Mouse (Mus musculus): ENCODE measurements around the gene Disp1. TPM values are rescaled to one million over a fixed set of nuclear protein-coding genes. Genes with fewer than 3 reads are reported as not detected.

Gene Disp1
- polyA plus RNA-seq (2014; fragmentation: Nextera tagmentation; extraction: Ambion mirVana) = 11.2 and 12.7 TPM in 2 replicates

- peak within 1 kb of the TSS; percentile 80 for H3K4me3 ChIP-seq (ENCODE audit: low read depth, low read length)
- no peaks in the 10 kb centered on the region for H3K9me3 ChIP-seq (ENCODE audit: control insufficient read depth, low read length)
- peak within 1 kb of the TSS; percentile 97 for H3K9ac ChIP-seq (ENCODE audit: low read depth, low read length)
- DNase-seq (ENCODE audit: low spot score) = peak; percentile 90
- 4% methylated on average over 55 of the region's 56 CpGs for WGBS
- H3K27me3 ChIP-seq (ENCODE audit: control insufficient read depth, insufficient read depth, low read length) = no peaks in the 10 kb centered on the region
- H3K27ac ChIP-seq (ENCODE audit: low read depth, low read length) = peak within 1 kb of the TSS; percentile 59
- peak within 1 kb of the TSS; percentile 64 for H3K4me2 ChIP-seq (replicated peaks; ENCODE audit: low read depth, low read length)
- ATAC-seq (ENCODE audit: low FRiP score) = peak; percentile 92
- H3K4me1 ChIP-seq (replicated peaks; ENCODE audit: control insufficient read depth, insufficient read depth, low read length) = peaks cover 4% of the 10 kb centered on the region; the same call in 1 of the 2 replicates
- no peaks in the 10 kb centered on the region for H3K36me3 ChIP-seq (ENCODE audit: control insufficient read depth, insufficient read depth, low read length)
These were observed at the start of gene Disp1 for GRCm38 (mm10) chr1:183220796-183221718. Gene Disp1 (minus strand): TSS chr1:183221522.

- ATAC-seq (ENCODE audit: low FRiP score) (no peak), DNase-seq (ENCODE audit: low spot score) (no peak)
- Histone ChIP-seq H3K4me1 (replicated peaks; ENCODE audit: control insufficient read depth, insufficient read depth, low read length) (no peaks in the 10 kb centered on the region), H3K9me3 (ENCODE audit: control insufficient read depth, low read length) (no peaks in the 10 kb centered on the region), H3K36me3 (ENCODE audit: control insufficient read depth, insufficient read depth, low read length) (no peaks in the 10 kb centered on the region), H3K9ac (ENCODE audit: low read depth, low read length) (no peak overlapping the region), H3K4me2 (replicated peaks; ENCODE audit: low read depth, low read length) (no peak overlapping the region), H3K27ac (ENCODE audit: low read depth, low read length) (no peak overlapping the region), H3K27me3 (ENCODE audit: control insufficient read depth, insufficient read depth, low read length) (no peaks in the 10 kb centered on the region), H3K4me3 (ENCODE audit: low read depth, low read length) (no peak overlapping the region)
- WGBS = 79% methylated on average over 6 of the region's 6 CpGs
These were observed 46.3 kb upstream of the Disp1 start for GRCm38 (mm10) chr1:183267666-183268065.

GRCm38 (mm10) chr1:183265921-183266467, 44.7 kb upstream of the Disp1 start:
- Histone ChIP-seq H3K27me3 (ENCODE audit: control insufficient read depth, insufficient read depth, low read length) (no peaks in the 10 kb centered on the region), H3K9ac (ENCODE audit: low read depth, low read length) (no peak overlapping the region), H3K4me2 (replicated peaks; ENCODE audit: low read depth, low read length) (no peak overlapping the region), H3K36me3 (ENCODE audit: control insufficient read depth, insufficient read depth, low read length) (no peaks in the 10 kb centered on the region), H3K27ac (ENCODE audit: low read depth, low read length) (no peak overlapping the region), H3K4me1 (replicated peaks; ENCODE audit: control insufficient read depth, insufficient read depth, low read length) (no peaks in the 10 kb centered on the region), H3K9me3 (ENCODE audit: control insufficient read depth, low read length) (no peaks in the 10 kb centered on the region), H3K4me3 (ENCODE audit: low read depth, low read length) (no peak overlapping the region)
- no peak for DNase-seq (ENCODE audit: low spot score)
- no peak for ATAC-seq (ENCODE audit: low FRiP score)
- 76% methylated on average over 14 of the region's 14 CpGs for WGBS

GRCm38 (mm10) chr1:183264145-183265008, 43.1 kb upstream of the Disp1 start:
- WGBS = 83% methylated on average over 13 of the region's 13 CpGs
- H3K4me3 ChIP-seq (ENCODE audit: low read depth, low read length) = no peak overlapping the region
- no peaks in the 10 kb centered on the region for H3K4me1 ChIP-seq (replicated peaks; ENCODE audit: control insufficient read depth, insufficient read depth, low read length)
- ATAC-seq (ENCODE audit: low FRiP score) = no peak
- H3K9ac ChIP-seq (ENCODE audit: low read depth, low read length) = no peak overlapping the region
- no peaks in the 10 kb centered on the region for H3K27me3 ChIP-seq (ENCODE audit: control insufficient read depth, insufficient read depth, low read length)
- no peaks in the 10 kb centered on the region for H3K36me3 ChIP-seq (ENCODE audit: control insufficient read depth, insufficient read depth, low read length)
- no peaks in the 10 kb centered on the region for H3K9me3 ChIP-seq (ENCODE audit: control insufficient read depth, low read length)
- peak; percentile 7 for DNase-seq (ENCODE audit: low spot score)
- H3K4me2 ChIP-seq (replicated peaks; ENCODE audit: low read depth, low read length) = no peak overlapping the region
- no peak overlapping the region for H3K27ac ChIP-seq (ENCODE audit: low read depth, low read length)

- 0 out of 2 replicates have a peak overlapping the region, but pooled peaks have one; percentile 42 for H3K27ac ChIP-seq (ENCODE audit: low read depth, low read length)
- DNase-seq (ENCODE audit: low spot score) = peak; percentile 22
- peak; percentile 45 for ATAC-seq (ENCODE audit: low FRiP score)
- no peak overlapping the region for H3K4me3 ChIP-seq (ENCODE audit: low read depth, low read length)
- H3K4me2 ChIP-seq (replicated peaks; ENCODE audit: low read depth, low read length) = no peak overlapping the region
- no peaks in the 10 kb centered on the region for H3K27me3 ChIP-seq (ENCODE audit: control insufficient read depth, insufficient read depth, low read length)
- WGBS = 45% methylated on average over 10 of the region's 10 CpGs
- no peaks in the 10 kb centered on the region for H3K4me1 ChIP-seq (replicated peaks; ENCODE audit: control insufficient read depth, insufficient read depth, low read length)
- H3K9ac ChIP-seq (ENCODE audit: low read depth, low read length) = no peak overlapping the region
- no peaks in the 10 kb centered on the region for H3K36me3 ChIP-seq (ENCODE audit: control insufficient read depth, insufficient read depth, low read length)
- H3K9me3 ChIP-seq (ENCODE audit: control insufficient read depth, low read length) = no peaks in the 10 kb centered on the region
These were observed 31.3 kb upstream of the Disp1 start for GRCm38 (mm10) chr1:183252574-183252973.

- H3K27me3 ChIP-seq (ENCODE audit: control insufficient read depth, insufficient read depth, low read length) = no peaks in the 10 kb centered on the region
- no peak overlapping the region for H3K9ac ChIP-seq (ENCODE audit: low read depth, low read length)
- no peak overlapping the region for H3K27ac ChIP-seq (ENCODE audit: low read depth, low read length)
- ATAC-seq (ENCODE audit: low FRiP score) (no peak), DNase-seq (ENCODE audit: low spot score) (no peak)
- 84% methylated on average over 2 of the region's 2 CpGs for WGBS
- no peaks in the 10 kb centered on the region for H3K9me3 ChIP-seq (ENCODE audit: control insufficient read depth, low read length)
- no peaks in the 10 kb centered on the region for H3K36me3 ChIP-seq (ENCODE audit: control insufficient read depth, insufficient read depth, low read length)
- H3K4me3 ChIP-seq (ENCODE audit: low read depth, low read length) = no peak overlapping the region
- H3K4me2 ChIP-seq (replicated peaks; ENCODE audit: low read depth, low read length) = no peak overlapping the region
- H3K4me1 ChIP-seq (replicated peaks; ENCODE audit: control insufficient read depth, insufficient read depth, low read length) = no peaks in the 10 kb centered on the region
These were observed 30.5 kb upstream of the Disp1 start for GRCm38 (mm10) chr1:183251818-183252217.

GRCm38 (mm10) chr1:183250612-183251011, 29.3 kb upstream of the Disp1 start:
- Histone ChIP-seq H3K36me3 (ENCODE audit: control insufficient read depth, insufficient read depth, low read length) (no peaks in the 10 kb centered on the region), H3K4me3 (ENCODE audit: low read depth, low read length) (no peak overlapping the region), H3K9ac (ENCODE audit: low read depth, low read length) (no peak overlapping the region), H3K27ac (ENCODE audit: low read depth, low read length) (no peak overlapping the region), H3K9me3 (ENCODE audit: control insufficient read depth, low read length) (no peaks in the 10 kb centered on the region), H3K4me1 (replicated peaks; ENCODE audit: control insufficient read depth, insufficient read depth, low read length) (no peaks in the 10 kb centered on the region), H3K27me3 (ENCODE audit: control insufficient read depth, insufficient read depth, low read length) (no peaks in the 10 kb centered on the region), H3K4me2 (replicated peaks; ENCODE audit: low read depth, low read length) (no peak overlapping the region)
- 75% methylated on average over 4 of the region's 4 CpGs for WGBS
- no peak for DNase-seq (ENCODE audit: low spot score)
- no peak for ATAC-seq (ENCODE audit: low FRiP score)

GRCm38 (mm10) chr1:183248144-183248543, 26.8 kb upstream of the Disp1 start:
- Histone ChIP-seq H3K27ac (ENCODE audit: low read depth, low read length) (no peak overlapping the region), H3K27me3 (ENCODE audit: control insufficient read depth, insufficient read depth, low read length) (no peaks in the 10 kb centered on the region), H3K36me3 (ENCODE audit: control insufficient read depth, insufficient read depth, low read length) (no peaks in the 10 kb centered on the region), H3K9ac (ENCODE audit: low read depth, low read length) (no peak overlapping the region), H3K4me2 (replicated peaks; ENCODE audit: low read depth, low read length) (no peak overlapping the region), H3K9me3 (ENCODE audit: control insufficient read depth, low read length) (no peaks in the 10 kb centered on the region), H3K4me1 (replicated peaks; ENCODE audit: control insufficient read depth, insufficient read depth, low read length) (no peaks in the 10 kb centered on the region), H3K4me3 (ENCODE audit: low read depth, low read length) (no peak overlapping the region)
- DNase-seq (ENCODE audit: low spot score) = no peak
- no peak for ATAC-seq (ENCODE audit: low FRiP score)
- WGBS = 55% methylated on average over 1 of the region's 1 CpGs
